Mouse (Mus musculus): ENCODE results near the gene Slfn5. TPM values are rescaled to one million over a fixed set of nuclear protein-coding genes. Genes with fewer than 3 reads are reported as not detected.

Gene Slfn5
- total RNA-seq, 4 experiments from 2014 or later = 4.1 to 6.8 (median 5.0) TPM

Small RNA genes lying within 50 kb of the gene (microRNA-seq; reads per million reads assigned to microRNA genes)
- gene Mir7679 = 0 reads per million in 2 experiments

Other genes starting within 250 kb of the Slfn5 start
- under 1 TPM; 0.26 to 0.48 (median 0.39) TPM for gene Cct6b, start 187.0 kb upstream of the Slfn5 start, total RNA-seq (2022)
- gene Zfp830, start 187.0 kb upstream of the Slfn5 start, total RNA-seq (2022) = 10 to 100 TPM; 11.3 to 15.8 (median 14.8) TPM
- gene Lig3, start 170.2 kb upstream of the Slfn5 start, total RNA-seq (2022) = 10 to 100 TPM; 23.9 to 31.5 (median 26.7) TPM
- gene Rffl, start 80.1 kb upstream of the Slfn5 start, total RNA-seq (2022) = 10 to 100 TPM; 12.1 to 16.0 (median 14.8) TPM
- 10 to 100 TPM; 15.1 to 18.6 (median 17.1) TPM for gene Rad51d, start 60.7 kb upstream of the Slfn5 start, total RNA-seq (2022)
- not detected for gene Fndc8, start 59.2 kb upstream of the Slfn5 start, total RNA-seq (2022)
- gene Nle1, start 42.9 kb upstream of the Slfn5 start, total RNA-seq (2022) = 10 to 100 TPM; 39.5 to 51.7 (median 46.7) TPM
- gene Unc45b, start 40.8 kb upstream of the Slfn5 start, total RNA-seq (2022) = 1 to 10 TPM; 1.2 to 2.6 (median 1.6) TPM
- 1 to 10 TPM in 2 of 4 experiments, under 1 TPM in 2; 0.23 to 1.7 (median 0.92) TPM for gene Slfn9, start 40.5 kb downstream of the Slfn5 start, total RNA-seq (2022)
- 1 to 10 TPM in 2 of 4 experiments, under 1 TPM in 2; 0.23 to 2.6 (median 1.1) TPM for gene Slfn8, start 69.5 kb downstream of the Slfn5 start, total RNA-seq (2022)
- 1 to 10 TPM in 2 of 4 experiments, under 1 TPM in 2; 0.43 to 2.9 (median 0.97) TPM for gene Slfn2, start 113.8 kb downstream of the Slfn5 start, total RNA-seq (2022)
- not detected for gene Slfn1, start 165.5 kb downstream of the Slfn5 start, total RNA-seq (2022)
- under 1 TPM in 2 of 4 experiments, not detected in 2; 0.09 to 0.11 TPM for gene Slfn4, start 223.8 kb downstream of the Slfn5 start, total RNA-seq (2022)
- under 1 TPM; 0.20 to 0.58 (median 0.46) TPM for gene Slfn3, start 240.0 kb downstream of the Slfn5 start, total RNA-seq (2022)